Mouse (Mus musculus): Measurements from ENCODE around the gene Kif17.

Gene Kif17

GRCm38 (mm10) chr4:138343341-138343837 lies 93.2 kb downstream of the Kif17 start:
- DNase-seq = no peak

GRCm38 (mm10) chr4:138344891-138345545 lies 94.8 kb downstream of the Kif17 start:
- DNase-seq = no peak

- no peak for DNase-seq
Measured at GRCm38 (mm10) chr4:138347280-138347679, 97.0 kb downstream of the Kif17 start.

GRCm38 (mm10) chr4:138348716-138349115 lies 98.5 kb downstream of the Kif17 start:
- no peak for DNase-seq

All from right cerebral cortex, postnatal 4 days (tissue).